In genomic region chr7:105614400-105614799, GRCm38 (mm10) we compare ENCODE assay signal across 23 mouse cellular contexts. TPM values are rescaled to one million over a fixed set of nuclear protein-coding genes. Genes with fewer than 3 reads are reported as not detected.
DNase-seq lines count a peak whose midpoint lies in the region; ATAC-seq and TF ChIP-seq lines count a peak whose summit lies in the region.
"Had no signal": no experiment of that assay in that cellular context is flagged by ENCODE, and none has a peak within 500 bp of the region (broad histone marks: within the 10 kb centered on the region; RNA-seq: fewer than 3 reads in every experiment).

No protein-coding gene starts in this region.

- no peaks in the 10 kb centered on the region for H3K4me1 ChIP-seq in kidney, adult 2 months (ENCODE audit: control insufficient read depth, insufficient read depth, low read length)
- no peaks in the 10 kb centered on the region for H3K4me1 ChIP-seq in kidney, embryonic 15.5 days
- H3K4me1 ChIP-seq: embryonic facial prominence, embryonic 13.5 days; forebrain, embryonic 12.5 days; hindbrain, embryonic 10.5 days had no signal

- peak; percentile 70 for DNase-seq in kidney, adult 2 months
- DNase-seq in 3134 (ENCODE audit: extremely low read depth, insufficient read length, low spot score) = peak; percentile 33
- peak; percentile 66 for DNase-seq in NIH3T3 (ENCODE audit: low read depth)
- peak; percentile 53 to 54 for DNase-seq in kidney, postnatal 36 days
- no peak for DNase-seq in thymus, postnatal 14 days
- DNase-seq: adrenal gland, postnatal 14 days; B cell, adult 2 months; cerebellum, adult 11-12 months; cerebellum, adult 9-10 months; cerebellum, postnatal 25 days; gastrocnemius, postnatal 10 days had no signal

- H3K27ac ChIP-seq in kidney, adult 2 months (ENCODE audit: insufficient read depth, low read depth, low read length) = no peak overlapping the region
- no peak overlapping the region for H3K27ac ChIP-seq in kidney, embryonic 15.5 days
- H3K27ac ChIP-seq: embryonic facial prominence, embryonic 13.5 days; forebrain, embryonic 12.5 days; hindbrain, embryonic 10.5 days; hindbrain, embryonic 14.5 days had no signal

- no peak for ATAC-seq in kidney, embryonic 15.5 days (replicated peaks; ENCODE audit: low FRiP score)
- ATAC-seq in megakaryocyte, adult 5-6 weeks (ENCODE audit: poor library complexity, severe bottlenecking) = no peak
- ATAC-seq: activated CD4-positive, CD25-positive, alpha-beta regulatory T cell, adult 4 months; CD4-positive, CD25-positive, alpha-beta regulatory T cell, adult 4 months; forebrain, embryonic 16.5 days had no signal

- no peaks in the 10 kb centered on the region; the same call in none of the 2 replicates for H3K36me3 ChIP-seq in kidney, adult 2 months (ENCODE audit: control insufficient read depth, insufficient read depth, low read length)
- H3K36me3 ChIP-seq in kidney, embryonic 15.5 days = peaks cover 99% of the 10 kb centered on the region

- no peak for TF ChIP-seq CTCF in kidney, adult 2 months (conservative IDR thresholded peaks at IDR 0.05; ENCODE audit: insufficient read depth, insufficient read length, low read depth, low read length)

- TF ChIP-seq POLR2A in kidney, adult 2 months (IDR thresholded peaks at IDR 0.05; ENCODE audit: low read depth, low read length) = no peak

- no peaks in the 10 kb centered on the region for H3K9me3 ChIP-seq in kidney, embryonic 15.5 days (replicated peaks)
- H3K9me3 ChIP-seq: embryonic facial prominence, embryonic 13.5 days; forebrain, embryonic 12.5 days; G1E; heart, embryonic 12.5 days; hindbrain, embryonic 10.5 days had no signal

- 78% methylated on average over 1 of the region's 1 CpGs for WGBS in kidney, adult 2 months
- WGBS in kidney, embryonic 15.5 days = 89% methylated on average over 1 of the region's 1 CpGs

- H3K9ac ChIP-seq in kidney, embryonic 15.5 days = no peak overlapping the region
- H3K9ac ChIP-seq: embryonic facial prominence, embryonic 13.5 days; forebrain, embryonic 12.5 days; heart, embryonic 12.5 days; hindbrain, embryonic 14.5 days had no signal

- H3K4me3 ChIP-seq in kidney, adult 2 months (ENCODE audit: insufficient read depth, low read depth, low read length) = no peak overlapping the region
- H3K4me3 ChIP-seq in kidney, embryonic 15.5 days (replicated peaks) = no peak overlapping the region
- H3K4me3 ChIP-seq: embryonic facial prominence, embryonic 13.5 days; forebrain, embryonic 12.5 days; heart, embryonic 12.5 days; hindbrain, embryonic 10.5 days had no signal

- no peaks in the 10 kb centered on the region for H3K27me3 ChIP-seq in kidney, adult 2 months (replicated peaks; ENCODE audit: control insufficient read depth, insufficient read depth, low read length)
- H3K27me3 ChIP-seq in kidney, embryonic 15.5 days = no peaks in the 10 kb centered on the region
- H3K27me3 ChIP-seq: embryonic facial prominence, embryonic 13.5 days; forebrain, embryonic 12.5 days; heart, embryonic 12.5 days had no signal

- H3K4me2 ChIP-seq in kidney, embryonic 15.5 days = no peak overlapping the region
- H3K4me2 ChIP-seq: embryonic facial prominence, embryonic 13.5 days; forebrain, embryonic 12.5 days; heart, embryonic 12.5 days; hindbrain, embryonic 14.5 days had no signal

RNA-seq across cellular contexts. Expression of gene Hpx, which starts 14.5 kb away (rescaled TPM):
- polyA plus RNA-seq in kidney, adult 2 months (2012; rRNA removed) = 0.34 and 0.61 TPM in 2 replicates
- polyA plus RNA-seq in kidney, embryonic 15.5 days (2015; fragmentation: Nextera tagmentation; extraction: Ambion mirVana) = 2.0 and 4.4 TPM in 2 replicates
- total RNA-seq in megakaryocyte, adult 5-6 weeks (2015) = not detected in 2 replicates
- 0.29 TPM in 1 of 2 replicates, not detected in the other for total RNA-seq in megakaryocyte, adult 5-6 weeks (2017)
- total RNA-seq: G1E; heart, postnatal 25 days had no signal
- polyA plus RNA-seq: activated CD4-positive, CD25-positive, alpha-beta regulatory T cell, adult 4 months; CD4-positive, CD25-positive, alpha-beta regulatory T cell, adult 4 months; G1E; hindbrain, embryonic 14.5 days had no signal

RNA-seq across cellular contexts. Expression of gene Trim3, which starts 19.0 kb away (rescaled TPM):
- 43.9 and 62.0 TPM in 2 replicates for polyA plus RNA-seq in kidney, adult 2 months (2012; rRNA removed)
- 28.4 and 37.2 TPM in 2 replicates for polyA plus RNA-seq in kidney, embryonic 15.5 days (2015; fragmentation: Nextera tagmentation; extraction: Ambion mirVana)
- total RNA-seq in megakaryocyte, adult 5-6 weeks (2015) = 14.8 and 19.7 TPM in 2 replicates
- 10.9 and 15.3 TPM in 2 replicates for total RNA-seq in megakaryocyte, adult 5-6 weeks (2017)

RNA-seq across cellular contexts. Expression of gene Timm10b, which starts 25.5 kb away (rescaled TPM):
- 108 and 115 TPM in 2 replicates for polyA plus RNA-seq in kidney, adult 2 months (2012; rRNA removed)
- 184 and 195 TPM in 2 replicates for polyA plus RNA-seq in kidney, embryonic 15.5 days (2015; fragmentation: Nextera tagmentation; extraction: Ambion mirVana)
- total RNA-seq in megakaryocyte, adult 5-6 weeks (2015) = 77.3 and 105 TPM in 2 replicates
- 85.4 and 91.6 TPM in 2 replicates for total RNA-seq in megakaryocyte, adult 5-6 weeks (2017)

RNA-seq across cellular contexts. Expression of gene Arfip2, which starts 25.8 kb away (rescaled TPM):
- polyA plus RNA-seq in kidney, adult 2 months (2012; rRNA removed) = 65.6 and 67.0 TPM in 2 replicates
- 81.6 and 88.2 TPM in 2 replicates for polyA plus RNA-seq in kidney, embryonic 15.5 days (2015; fragmentation: Nextera tagmentation; extraction: Ambion mirVana)
- 6.9 and 12.0 TPM in 2 replicates for total RNA-seq in megakaryocyte, adult 5-6 weeks (2015)
- 24.6 and 24.8 TPM in 2 replicates for total RNA-seq in megakaryocyte, adult 5-6 weeks (2017)

RNA-seq across cellular contexts. Expression of gene Gm45799, which starts 26.0 kb away (rescaled TPM):
- 216 and 222 TPM in 2 replicates for polyA plus RNA-seq in kidney, adult 2 months (2012; rRNA removed)
- polyA plus RNA-seq in kidney, embryonic 15.5 days (2015; fragmentation: Nextera tagmentation; extraction: Ambion mirVana) = 15.1 and 25.1 TPM in 2 replicates
- total RNA-seq in megakaryocyte, adult 5-6 weeks (2015) = 6.7 and 18.0 TPM in 2 replicates
- 6.0 and 6.6 TPM in 2 replicates for total RNA-seq in megakaryocyte, adult 5-6 weeks (2017)
